ENCODE assay signal across 10 mouse cellular contexts in genomic region chr1:126484664-126485087, GRCm38 (mm10).
DNase-seq lines count a peak whose midpoint lies in the region; ATAC-seq lines count a peak whose summit lies in the region.
"Had no signal": no experiment of that assay in that cellular context is flagged by ENCODE, and none has a peak within 500 bp of the region (broad histone marks: within the 10 kb centered on the region; RNA-seq: fewer than 3 reads in every experiment).

No protein-coding gene starts in this region.

- DNase-seq in kidney, adult 18-20 months: peak; percentile 44
- DNase-seq in Muller cell, postnatal 12 days (ENCODE audit: inconsistent ontology term): peak; percentile 78
- DNase-seq in adrenal gland, postnatal 14 days: peak; percentile 91
- peak; percentile 55 for DNase-seq in heart, postnatal 25 days (ENCODE audit: low spot score)
- peak; percentile 85 for DNase-seq in skeletal muscle tissue, adult 2 months (ENCODE audit: low read depth, low spot score)
- DNase-seq in natural killer cell, adult 2 months (ENCODE audit: low spot score in 2 of 2): no peak

- WGBS in kidney, embryonic 14.5 days: 79% methylated on average over 6 of the region's 6 CpGs

- no peak overlapping the region for H3K4me2 ChIP-seq in kidney, embryonic 14.5 days (replicated peaks; ENCODE audit: low read depth, low read length)

- intact Hi-C loops in heart, postnatal 25 days (cut with DNase I): no loop called here

- H3K36me3 ChIP-seq in kidney, embryonic 14.5 days (ENCODE audit: control insufficient read depth, insufficient read depth, low read length): no peaks in the 10 kb centered on the region

- no peaks in the 10 kb centered on the region for H3K27me3 ChIP-seq in kidney, embryonic 14.5 days (ENCODE audit: control insufficient read depth, insufficient read depth, low read length)

- no peaks in the 10 kb centered on the region for H3K4me1 ChIP-seq in kidney, embryonic 14.5 days (ENCODE audit: control insufficient read depth, insufficient read depth, low read length)

- ATAC-seq in kidney, embryonic 14.5 days (ENCODE audit: low FRiP score, low TSS enrichment): no peak
- ATAC-seq in inflammation-experienced regulatory T-cells, adult 6 months: no peak

- H3K9me3 ChIP-seq in kidney, embryonic 14.5 days (ENCODE audit: control insufficient read depth, low read length): no peaks in the 10 kb centered on the region

- no peak overlapping the region for H3K4me3 ChIP-seq in kidney, embryonic 14.5 days (ENCODE audit: low read length)
- H3K4me3 ChIP-seq: erythroblast, embryonic 14.5 days had no signal

- no peak overlapping the region for H3K9ac ChIP-seq in kidney, embryonic 14.5 days (ENCODE audit: low read depth, low read length)
- H3K9ac ChIP-seq: liver, embryonic 14.5 days had no signal

- no peak overlapping the region for H3K27ac ChIP-seq in kidney, embryonic 14.5 days (ENCODE audit: low read depth, low read length)
- H3K27ac ChIP-seq: liver, embryonic 14.5 days had no signal

Comparison
In these comparisons a context has a peak if more than half of its experiments do, and no peak if none do; other contexts are left out.
1. DNase-seq: peak in kidney, adult 18-20 months (single experiment), Muller cell, postnatal 12 days (single experiment), adrenal gland, postnatal 14 days (single experiment), heart, postnatal 25 days (single experiment) and skeletal muscle tissue, adult 2 months (single experiment); none in natural killer cell, adult 2 months (0 of 2).